Mouse (Mus musculus) frontal cortex, postnatal 10 days (tissue): ENCODE data around the gene Ntrk3.

Source experiments
- DNase-seq, 2 experiments: peaks; one replicate each; pipeline ENCODE4 v3.0.0; 2022; ENCODE audit warnings: low spot score in 2 of 2, mixed read lengths in 1 of 2

Gene Ntrk3

DNA sequence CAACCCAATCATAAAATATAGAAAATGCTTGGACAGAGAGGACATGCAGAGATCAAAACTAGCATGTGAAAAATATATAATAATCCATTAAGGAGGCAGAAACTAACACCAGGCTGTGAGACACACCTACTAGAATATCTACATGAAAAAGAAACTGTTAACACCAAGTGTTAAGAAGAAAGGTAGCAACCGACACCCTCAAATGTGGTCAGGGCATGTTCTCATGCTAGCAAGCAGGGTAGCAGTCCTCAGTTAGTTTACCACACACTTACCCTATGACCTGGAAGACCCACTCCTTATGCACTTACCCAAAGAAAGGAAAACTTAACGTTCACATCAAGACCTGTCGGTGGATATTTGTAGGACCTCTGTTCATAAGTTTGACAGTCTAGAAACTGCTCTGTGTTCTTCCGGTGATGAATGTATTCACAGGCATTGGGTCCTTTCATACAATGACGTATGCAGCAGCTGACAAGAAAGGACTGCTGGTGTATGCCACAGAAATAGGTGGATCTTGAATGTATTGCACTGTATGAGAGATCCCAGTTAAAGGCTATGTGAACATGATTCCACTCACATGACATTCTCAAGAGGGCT lies at the start of gene Ntrk3:
Ntrk3 (minus strand) TSS at position 399 of the 597 bp plus-strand sequence.
- DNase-seq: no peak

GRCm38 (mm10) chr7:78785906-78786305 lies 48.1 kb upstream of the Ntrk3 start:
- DNase-seq: no peak

DNA sequence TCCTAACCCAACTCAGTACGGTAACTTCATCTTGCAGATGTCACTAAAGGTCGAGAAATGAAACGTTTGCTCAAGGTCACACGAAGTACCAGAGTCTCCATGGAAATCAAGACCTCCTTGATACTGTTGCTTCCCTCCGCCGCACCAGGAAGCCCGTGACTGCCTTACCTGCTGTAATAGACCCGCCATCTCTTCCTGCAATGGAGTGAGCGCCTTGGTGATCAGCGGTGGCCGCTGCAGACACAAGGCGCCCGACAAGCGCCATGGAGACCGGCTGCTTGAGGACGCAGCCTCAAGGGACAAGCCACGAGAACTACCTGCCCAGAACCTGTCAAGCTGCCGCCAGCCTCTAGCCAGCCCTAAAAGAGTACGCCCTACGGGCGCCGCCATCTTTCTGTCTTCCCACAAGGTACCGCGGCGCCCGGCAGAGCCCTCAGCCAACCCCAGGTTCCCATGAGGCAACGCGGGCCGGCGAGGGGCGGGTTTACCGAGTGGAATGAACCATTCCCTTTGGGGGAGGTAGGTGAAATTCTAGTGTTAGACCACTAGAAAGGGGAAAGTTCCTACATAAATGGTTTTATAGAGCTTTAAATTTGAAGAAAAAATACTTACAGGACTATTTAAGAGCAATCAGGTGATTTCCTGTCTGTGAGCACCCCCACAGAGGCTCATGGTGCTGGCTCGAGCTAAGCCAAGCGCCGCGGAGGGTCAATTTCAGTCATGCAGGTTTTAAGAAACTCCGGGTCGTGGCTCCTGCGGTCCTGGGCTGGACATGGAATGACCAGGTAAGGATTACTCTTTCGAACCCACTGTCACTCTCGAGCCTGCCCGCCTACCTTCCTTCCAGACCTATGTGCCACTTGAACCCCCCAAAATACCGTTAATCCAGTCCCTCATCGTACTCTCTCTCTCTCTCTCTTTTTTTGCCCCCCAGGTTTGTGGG lies 45.1 kb upstream of the Ntrk3 start, which contains the start of the genes Mrps11 and Mrpl46:
Mrps11 (plus strand) TSS at position 481 of the 943 bp plus-strand sequence.
Mrpl46 (minus strand) TSS at position 893 of the 943 bp plus-strand sequence.
- peak; percentile 75 to 86 for DNase-seq

GRCm38 (mm10) chr7:78778741-78779140 lies 40.9 kb upstream of the Ntrk3 start:
- DNase-seq: no peak

- no peak for DNase-seq
Observed at GRCm38 (mm10) chr7:78770936-78771335, 33.1 kb upstream of the Ntrk3 start.

DNA sequence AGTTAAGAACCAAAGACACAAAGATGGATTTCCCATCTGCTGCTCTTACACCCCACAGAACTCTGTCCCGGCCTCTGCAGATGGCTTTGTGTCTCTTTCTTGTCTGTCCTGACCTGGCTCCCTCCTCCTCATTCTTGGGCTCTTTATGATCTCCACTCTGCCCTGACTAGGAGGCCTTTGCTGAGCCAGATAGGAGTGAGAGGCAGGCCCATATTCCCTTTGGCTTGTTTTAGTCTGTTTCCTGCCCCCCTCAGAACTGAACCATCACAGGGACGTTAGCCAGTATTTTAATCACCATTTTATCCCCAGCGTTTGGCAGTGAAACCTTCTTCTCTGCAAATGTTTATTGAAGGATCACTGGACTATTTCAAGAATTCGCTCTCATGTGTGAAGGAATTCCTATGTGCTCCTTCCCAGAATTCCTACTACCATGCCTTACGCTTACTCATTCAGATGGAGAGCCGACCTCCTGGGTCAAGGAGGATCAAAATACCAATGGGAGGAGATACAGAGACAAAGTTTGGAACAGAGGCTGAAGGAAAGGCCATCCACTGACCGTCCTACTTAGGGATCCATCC lies 31.4 kb upstream of the Ntrk3 start:
- DNase-seq: no peak

DNA sequence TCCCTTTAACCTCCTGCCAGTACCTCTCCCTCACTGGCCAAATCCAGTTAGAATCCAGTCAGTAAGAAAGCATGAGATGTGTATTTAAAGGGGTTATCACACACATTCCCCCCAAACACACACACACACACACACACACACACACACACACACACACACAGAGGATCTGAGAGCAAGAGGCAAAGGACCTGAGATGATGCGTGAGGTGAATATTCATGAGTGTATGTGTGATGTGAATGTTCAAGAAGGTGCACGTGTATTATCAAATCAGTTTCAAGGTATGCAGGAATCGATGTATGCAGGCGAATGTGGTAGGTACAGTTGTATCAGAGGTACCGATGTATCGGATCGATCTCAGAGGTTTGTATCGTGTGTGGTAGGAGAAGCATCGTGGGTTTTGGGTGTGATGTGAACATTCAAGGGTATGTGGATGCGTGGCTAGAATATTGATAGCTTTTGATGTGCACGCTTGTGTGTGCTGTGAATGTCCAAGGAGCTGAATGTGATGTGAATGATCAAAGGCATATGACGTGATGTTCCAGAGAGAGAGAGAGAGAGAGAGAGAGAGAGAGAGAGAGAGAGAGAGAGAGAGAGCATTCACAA lies 30.2 kb upstream of the Ntrk3 start:
- DNase-seq: no peak

- peak; percentile 79 to 88 for DNase-seq
Observed at GRCm38 (mm10) chr7:78766019-78766683, 28.3 kb upstream of the Ntrk3 start.

DNA sequence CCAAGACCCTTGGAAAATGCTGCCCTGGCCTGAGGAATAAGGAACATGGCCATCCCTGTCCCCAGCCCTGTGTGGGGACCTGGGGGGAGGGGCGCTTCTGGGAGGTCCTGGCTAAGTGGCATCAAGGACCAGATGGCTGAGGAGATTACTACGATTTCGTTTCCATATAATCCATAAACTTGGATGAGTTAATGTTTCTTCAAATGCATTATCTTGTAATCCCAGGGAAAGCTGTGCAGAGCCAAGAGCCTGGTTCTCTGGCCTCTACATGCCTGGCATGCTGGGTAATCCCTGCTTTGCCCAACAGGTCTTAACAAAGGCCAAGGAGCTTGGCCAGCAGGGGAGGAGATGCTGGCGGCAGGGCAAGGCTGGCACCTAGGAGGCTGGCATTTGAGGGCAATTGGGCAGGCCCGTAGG lies 27.4 kb upstream of the Ntrk3 start:
- no peak for DNase-seq

DNA sequence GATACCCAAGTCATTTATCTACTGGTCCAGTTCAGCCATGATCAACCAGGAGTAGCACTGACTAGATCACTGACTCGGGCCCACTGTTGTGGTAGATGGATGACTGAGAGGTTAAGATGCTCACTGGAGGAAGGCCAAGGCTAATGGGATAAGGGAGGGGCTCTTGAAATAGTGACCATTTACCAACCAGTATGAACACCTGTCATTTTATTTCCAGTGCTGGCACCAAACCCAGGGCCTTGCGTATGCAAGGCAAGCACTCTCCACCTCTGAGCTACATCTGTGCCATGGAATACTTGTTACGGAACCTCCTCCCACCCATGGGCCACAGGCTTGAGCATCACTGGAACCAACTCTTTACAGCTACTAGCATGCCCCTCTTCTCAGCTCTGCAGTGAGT lies 26.0 kb upstream of the Ntrk3 start:
- DNase-seq: no peak

DNA sequence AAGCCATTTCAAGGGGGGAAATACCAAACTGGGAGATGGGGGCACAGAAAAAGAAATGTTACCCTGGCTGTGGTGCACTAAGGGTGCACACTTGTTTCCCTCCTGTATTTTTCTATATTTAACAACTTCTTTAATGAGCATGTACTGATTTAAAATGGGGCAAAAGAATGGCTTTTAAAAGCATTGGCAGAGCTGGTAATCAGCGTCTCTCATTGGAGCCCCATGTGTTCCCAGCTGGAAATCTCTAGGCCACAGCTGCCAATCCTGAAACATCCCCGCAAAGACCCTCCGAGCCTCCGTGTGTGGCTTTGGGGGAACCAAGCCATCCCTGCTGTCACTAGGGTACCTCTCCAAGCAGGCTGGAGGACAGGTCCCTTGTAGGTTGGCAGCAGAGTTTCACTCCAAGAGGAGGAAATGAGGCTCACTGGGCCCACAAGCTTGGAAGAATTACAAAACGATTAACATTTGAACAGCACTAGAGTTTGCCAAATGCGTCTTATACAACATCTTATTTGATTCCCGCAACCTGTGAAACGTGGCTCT lies 16.7 kb upstream of the Ntrk3 start:
- DNase-seq: no peak

DNA sequence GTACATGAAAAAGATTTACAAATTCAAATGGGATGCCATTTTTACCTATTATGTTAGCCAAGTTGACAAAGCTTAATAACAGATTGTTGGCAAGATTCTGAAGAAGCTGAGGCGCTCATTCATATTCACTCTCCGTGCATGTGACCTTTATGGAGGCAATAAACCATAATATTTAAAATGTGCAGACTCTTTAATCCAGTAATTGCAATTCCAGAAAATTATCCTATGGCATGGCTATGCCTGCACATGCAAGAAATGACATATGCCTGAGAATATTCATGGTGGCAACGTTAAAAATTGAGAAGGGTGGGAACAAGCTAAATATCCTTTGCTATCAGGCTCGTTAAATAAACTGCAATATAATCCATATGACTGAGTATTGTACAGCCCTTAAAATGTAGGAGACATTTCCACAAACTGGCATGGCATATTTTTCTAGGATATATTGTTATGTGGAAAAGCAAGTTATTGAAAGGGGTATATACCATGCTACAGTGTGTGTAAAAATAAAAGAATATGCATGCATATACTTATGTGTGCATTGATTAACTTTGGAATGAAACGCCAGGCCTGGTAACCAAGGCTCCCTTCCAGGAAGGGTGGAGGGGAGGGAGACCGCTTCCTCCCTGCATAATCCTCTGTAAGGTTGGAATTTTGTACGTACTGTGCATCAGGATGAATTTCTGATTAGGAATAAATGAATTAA lies 16.1 kb upstream of the Ntrk3 start:
- no peak for DNase-seq

GRCm38 (mm10) chr7:78752961-78753360 lies 15.1 kb upstream of the Ntrk3 start:
- no peak for DNase-seq

- no peak for DNase-seq
Observed at GRCm38 (mm10) chr7:78743731-78744385, 6.0 kb upstream of the Ntrk3 start.

GRCm38 (mm10) chr7:78739351-78740000 lies 1.7 kb upstream of the Ntrk3 start:
- DNase-seq: no peak

DNA sequence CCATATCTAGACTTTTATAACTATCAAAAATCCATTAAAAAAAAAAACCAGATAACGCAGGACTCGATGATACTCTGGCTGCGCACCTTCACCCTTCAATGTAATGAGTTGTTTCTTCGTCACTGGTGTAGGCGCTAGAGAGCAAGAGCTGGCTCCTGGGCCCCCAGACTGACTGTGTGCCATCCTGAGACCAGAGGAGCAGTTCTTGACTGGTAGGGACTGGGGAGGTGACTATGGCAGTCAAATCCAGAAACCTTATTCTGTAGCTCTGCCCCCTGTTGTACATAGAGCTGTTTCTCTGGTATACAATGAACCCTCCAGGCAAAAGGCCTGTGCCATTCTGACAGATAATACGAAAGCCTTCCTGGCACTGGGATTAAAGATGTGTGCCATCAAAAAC lies 616 bp downstream of the Ntrk3 start:
- no peak for DNase-seq

DNA sequence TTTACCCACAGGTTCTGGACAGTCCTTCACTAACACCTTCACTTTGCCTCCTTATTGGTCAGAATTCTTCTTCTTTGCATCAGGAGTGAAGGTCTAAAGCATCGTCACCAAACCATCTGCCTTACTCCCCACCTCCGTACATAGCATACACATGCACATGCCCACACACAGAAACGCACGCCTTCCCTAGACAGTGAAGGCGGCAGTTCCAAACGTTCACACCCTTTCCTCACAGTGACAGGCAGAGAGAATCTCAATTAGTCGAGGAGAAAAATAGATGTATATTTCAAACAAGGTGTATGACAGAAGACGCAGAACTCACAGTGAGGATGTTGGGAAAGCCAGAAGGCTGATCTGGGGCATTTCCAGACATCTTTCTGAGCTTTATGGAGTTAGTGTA lies 6.4 kb downstream of the Ntrk3 start:
- peak in 1 of 2 experiments; percentile 49 for DNase-seq

- DNase-seq: no peak
Observed at GRCm38 (mm10) chr7:78724591-78724990, 13.2 kb downstream of the Ntrk3 start.

DNA sequence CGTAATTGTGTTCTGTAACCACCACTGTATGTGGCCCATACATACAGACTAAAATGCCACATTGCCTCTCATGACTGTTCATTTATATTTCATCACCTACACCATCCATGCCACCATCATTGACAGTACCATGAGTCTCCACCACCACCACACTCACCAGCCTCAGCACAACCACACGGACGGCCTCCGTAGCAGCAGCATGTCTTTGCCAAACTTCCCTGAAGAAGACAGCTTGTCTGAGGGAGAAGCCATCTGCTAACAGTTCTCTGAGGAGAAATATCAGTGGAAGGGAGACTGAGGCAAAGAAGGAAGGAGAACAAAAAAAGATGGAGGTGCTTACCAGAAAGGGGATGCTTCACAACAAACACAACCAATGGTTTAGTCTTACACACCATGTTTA lies 15.8 kb downstream of the Ntrk3 start:
- no peak for DNase-seq
